Mouse (Mus musculus): ENCODE data around the gene Gm12258.

DNA sequence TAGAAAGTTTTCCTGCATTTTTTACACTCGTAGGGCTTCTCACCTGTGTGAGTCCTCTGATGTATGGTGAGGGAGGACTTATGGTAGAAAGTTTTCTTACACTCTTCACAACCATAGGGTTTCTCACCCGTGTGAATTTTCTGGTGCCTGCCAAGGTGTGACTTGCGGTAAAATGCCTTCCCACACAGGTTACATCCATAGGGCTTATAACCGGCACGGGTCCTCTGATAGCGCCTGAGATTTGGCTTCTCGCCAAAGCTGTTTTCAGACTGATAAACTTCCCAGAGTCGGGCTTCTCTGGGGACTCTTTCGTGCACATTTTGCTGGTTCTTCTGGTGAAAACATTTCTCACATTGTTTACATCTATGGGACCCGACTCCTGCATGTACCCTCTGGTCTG is 43.6 kb downstream of the Gm12258 start:
- TF ChIP-seq CTCF (IDR thresholded peaks at IDR 0.05; ENCODE audit: borderline replicate concordance, insufficient read depth, low read length) (no peak), POLR2A (IDR thresholded peaks at IDR 0.05; ENCODE audit: low read depth, low read length) (no peak)

Measured in embryonic fibroblast, embryonic 13.5 days (primary cell).